Mouse (Mus musculus): Measurements from ENCODE around the gene Crtac1.

GRCm38 (mm10) chr19:42315914-42316313 lies 115.7 kb downstream of the Crtac1 start:
- TF ChIP-seq CTCF (IDR thresholded peaks at IDR 0.05; ENCODE audit: extremely low read depth, insufficient read length, insufficient replicate concordance, low read depth, low read length) = peak; percentile 86; the same call in 1 of the 2 replicates
- TF ChIP-seq POLR2A (IDR thresholded peaks at IDR 0.05; ENCODE audit: low read depth, low read length) = no peak
